Mouse (Mus musculus) T-helper 1 cell (primary cell): ENCODE measurements around the gene Msl1.

ENCODE experiments used
- in situ Hi-C: fragments of 300-600 bp; cut with MboI, MseI; formaldehyde crosslinking; loops from one replicate; pipeline ENCODE4 v1.15.1; 2025; ENCODE audit warnings: high pct_unique_total_duplicates

Msl1 gene

DNA sequence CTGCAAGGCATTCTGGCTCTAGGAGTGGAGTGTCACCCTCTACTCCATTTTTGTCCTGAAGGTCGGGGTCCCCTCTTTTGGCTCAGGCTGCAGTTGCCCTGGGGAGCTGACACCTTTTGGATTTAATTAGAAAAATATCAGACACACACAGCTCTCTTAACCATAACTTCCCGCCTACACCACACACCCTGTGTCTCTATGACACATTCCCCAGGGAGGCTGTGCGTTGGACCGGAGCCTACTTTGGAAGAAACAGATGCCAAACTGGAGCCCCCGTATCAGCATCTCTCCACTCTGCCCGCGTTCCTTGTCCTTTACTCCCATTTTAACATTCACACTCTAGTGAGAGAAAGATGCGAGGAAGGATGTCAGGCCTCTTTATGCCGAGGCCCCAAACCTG, 43.2 kb downstream of the Msl1 start:
- in situ Hi-C loops = loop anchor here (5.0 kb wide), 1 partner anchor 36 kb away; the partner anchor contains the start of gene Casc3

DNA sequence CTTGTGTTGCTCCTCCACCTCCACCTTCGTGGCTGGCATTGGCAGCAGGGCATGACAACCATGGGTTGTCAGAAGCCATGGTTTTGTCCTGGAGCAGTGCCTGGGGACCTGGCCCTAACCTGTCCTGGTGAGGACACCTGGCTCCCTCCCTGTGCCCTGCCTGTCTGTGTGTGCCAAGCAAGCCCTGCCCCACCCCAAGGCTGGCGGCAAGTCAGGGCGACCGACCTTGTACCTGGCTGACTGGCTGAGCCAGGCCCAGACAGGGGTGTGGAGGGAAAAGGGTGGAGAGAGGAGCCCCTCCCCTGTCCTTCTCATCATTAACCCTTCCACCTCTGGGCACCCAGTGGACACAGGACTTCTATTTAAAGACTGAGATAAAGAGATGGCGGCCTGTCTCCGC, 44.1 kb downstream of the Msl1 start:
- in situ Hi-C loops = loop anchor here (5.0 kb wide), 1 partner anchor 37 kb away; the partner anchor contains the start of gene Casc3

DNA sequence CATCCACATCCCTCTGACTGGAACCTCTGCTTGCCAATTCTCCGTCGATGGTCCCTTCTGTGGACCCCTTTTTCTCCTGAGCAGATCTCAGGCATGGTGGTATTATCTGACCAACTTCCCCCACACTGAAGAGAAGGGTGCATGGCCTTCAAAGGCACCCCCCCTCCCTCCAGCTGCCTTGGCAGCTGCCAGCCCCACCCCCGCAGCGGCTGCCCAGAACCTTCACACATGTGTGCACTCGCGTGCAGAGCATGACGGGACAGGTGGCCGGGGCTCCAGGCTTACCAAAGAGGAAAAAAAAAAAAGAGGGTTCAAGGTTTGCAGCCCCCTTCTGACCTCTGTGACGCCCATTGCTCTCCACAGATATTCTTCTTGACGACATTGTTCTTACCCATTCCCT, 44.6 kb downstream of the Msl1 start:
- in situ Hi-C loops = loop anchor here (5.0 to 10.0 kb wide), 2 partner anchors 38 to 1295 kb away; partner anchors contain the start of gene Casc3

DNA sequence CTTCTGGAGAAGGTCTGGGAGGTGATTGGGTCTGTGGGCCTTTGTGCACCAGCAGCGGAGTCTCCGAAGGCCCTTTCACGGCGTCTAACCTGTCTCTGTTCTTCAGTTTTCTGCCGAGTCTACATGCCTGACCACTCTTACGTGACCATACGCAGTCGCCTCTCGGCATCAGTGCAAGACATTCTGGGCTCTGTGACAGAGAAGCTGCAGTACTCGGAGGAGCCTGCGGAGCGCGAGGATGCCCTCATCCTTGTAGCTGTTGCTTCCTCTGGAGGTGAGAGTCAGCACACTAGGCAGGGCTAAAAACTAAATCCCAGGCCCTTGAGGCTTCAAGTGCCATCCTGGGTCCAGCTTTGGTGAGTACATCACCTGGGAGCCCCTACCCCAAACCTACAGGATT, 50.7 kb downstream of the Msl1 start:
- in situ Hi-C loops = loop anchor here (10.0 kb wide), 1 partner anchor 1301 kb away; no protein-coding TSS in a partner anchor

DNA sequence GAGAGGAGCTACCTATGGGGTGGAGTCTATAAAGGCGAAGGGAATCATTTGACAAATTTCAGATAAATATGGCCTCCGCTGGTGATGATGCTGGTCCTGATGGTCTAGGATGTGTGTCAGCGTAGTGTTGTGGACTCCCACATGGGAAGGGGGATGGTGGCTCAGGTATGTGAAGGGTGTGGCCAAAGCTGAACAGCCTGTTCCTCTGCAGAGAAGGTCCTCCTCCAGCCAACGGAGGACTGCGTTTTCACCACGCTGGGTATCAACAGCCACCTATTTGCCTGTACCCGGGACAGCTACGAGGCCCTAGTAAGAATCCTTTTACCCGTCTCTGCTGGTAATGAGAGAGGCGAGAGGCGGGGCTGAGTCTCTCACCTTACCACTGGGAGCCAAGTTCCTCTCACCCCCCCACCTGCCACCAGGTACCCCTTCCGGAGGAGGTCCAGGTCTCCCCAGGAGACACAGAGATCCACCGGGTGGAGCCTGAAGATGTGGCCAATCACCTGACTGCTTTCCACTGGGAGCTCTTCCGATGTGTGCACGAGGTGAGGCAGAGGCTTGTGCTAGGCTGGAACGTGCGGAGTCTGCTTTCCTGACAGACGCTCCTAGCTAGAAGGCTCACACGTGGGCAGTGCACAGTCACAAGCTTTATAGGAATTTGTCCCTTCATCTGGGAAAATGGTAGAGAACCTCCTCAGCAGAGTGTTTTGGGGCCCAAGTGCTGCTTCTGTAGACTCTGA, 51.7 kb downstream of the Msl1 start:
- in situ Hi-C loops = loop anchor here (10.0 kb wide), 1 partner anchor 1302 kb away; no protein-coding TSS in a partner anchor

DNA sequence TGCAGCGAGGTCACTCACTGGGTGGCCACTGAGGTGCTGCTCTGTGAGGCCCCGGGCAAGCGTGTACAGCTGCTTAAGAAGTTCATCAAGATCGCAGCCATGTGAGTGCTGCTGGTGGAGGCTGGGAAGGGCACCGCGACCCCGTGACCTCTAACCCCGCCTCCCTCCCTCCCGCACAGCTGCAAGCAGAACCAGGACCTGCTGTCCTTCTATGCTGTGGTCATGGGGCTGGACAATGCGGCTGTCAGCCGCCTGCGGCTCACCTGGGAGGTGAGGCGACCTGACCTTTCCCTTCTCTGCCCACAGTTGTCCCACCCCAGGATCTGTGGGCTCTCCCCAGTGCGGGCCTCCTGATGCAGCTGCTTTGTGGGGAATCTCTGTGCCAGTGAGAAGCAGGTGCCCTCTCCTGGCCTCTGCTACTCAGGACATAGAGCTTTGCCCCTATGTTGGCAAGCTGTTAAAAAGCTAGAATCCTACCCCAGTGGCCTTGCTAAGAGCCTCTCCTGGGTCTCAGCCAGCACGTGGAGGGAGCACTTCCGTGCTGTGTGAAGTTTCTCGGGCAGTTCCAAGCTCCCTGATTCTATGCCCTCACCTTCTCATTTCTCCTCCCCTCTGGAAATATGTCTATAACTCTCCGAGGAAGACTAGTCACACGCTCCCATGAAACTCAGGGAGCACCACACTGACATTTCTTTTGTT, 54.0 kb downstream of the Msl1 start:
- in situ Hi-C loops = loop anchor here (10.0 kb wide), 1 partner anchor 1305 kb away; no protein-coding TSS in a partner anchor

DNA sequence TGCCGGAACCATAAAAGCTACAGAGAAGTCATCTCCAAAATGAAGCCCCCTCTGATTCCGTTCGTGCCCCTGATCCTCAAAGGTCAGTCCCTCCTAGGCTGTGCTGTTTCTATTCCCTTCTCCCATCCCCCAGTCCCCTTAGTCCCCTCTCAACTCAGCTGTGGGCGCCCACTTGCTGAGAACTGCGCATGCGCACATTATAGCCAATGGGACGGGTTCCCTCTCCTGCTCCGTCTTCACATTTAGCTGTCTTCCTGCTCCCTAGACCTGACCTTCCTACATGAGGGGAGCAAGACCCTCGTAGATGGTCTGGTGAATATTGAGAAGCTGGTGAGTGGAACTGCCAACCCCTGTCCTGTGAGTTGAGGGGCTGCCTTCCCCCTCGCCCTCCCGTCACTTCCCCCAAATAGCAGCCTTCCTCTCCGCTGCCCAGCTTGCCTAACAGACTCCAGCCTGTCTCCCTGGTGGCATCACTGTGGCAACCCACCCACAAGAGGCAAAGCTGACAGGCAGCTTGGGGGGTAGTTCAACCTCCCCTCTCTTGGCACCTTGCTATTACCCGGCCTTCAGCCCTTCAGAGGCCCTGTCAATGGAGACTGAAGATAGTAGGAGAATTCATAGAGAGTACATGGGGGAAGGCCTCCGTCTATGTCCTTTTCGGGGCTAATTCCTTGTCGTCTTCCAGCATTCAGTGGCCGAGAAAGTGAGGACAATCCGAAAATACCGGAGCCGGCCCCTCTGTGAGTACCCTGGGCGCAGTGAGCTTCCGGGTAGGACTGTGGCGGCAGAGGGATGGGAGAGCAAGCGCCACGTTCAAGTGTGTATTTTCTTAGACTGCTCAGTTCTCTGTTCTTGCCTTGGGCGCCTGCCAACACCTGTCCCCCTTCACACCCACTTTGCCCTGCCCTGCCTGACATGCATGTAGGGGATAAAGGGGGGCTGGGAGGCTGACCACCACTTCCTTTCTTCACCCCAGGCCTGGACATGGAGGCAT, 55.1 kb downstream of the Msl1 start:
- in situ Hi-C loops = no loop called here

DNA sequence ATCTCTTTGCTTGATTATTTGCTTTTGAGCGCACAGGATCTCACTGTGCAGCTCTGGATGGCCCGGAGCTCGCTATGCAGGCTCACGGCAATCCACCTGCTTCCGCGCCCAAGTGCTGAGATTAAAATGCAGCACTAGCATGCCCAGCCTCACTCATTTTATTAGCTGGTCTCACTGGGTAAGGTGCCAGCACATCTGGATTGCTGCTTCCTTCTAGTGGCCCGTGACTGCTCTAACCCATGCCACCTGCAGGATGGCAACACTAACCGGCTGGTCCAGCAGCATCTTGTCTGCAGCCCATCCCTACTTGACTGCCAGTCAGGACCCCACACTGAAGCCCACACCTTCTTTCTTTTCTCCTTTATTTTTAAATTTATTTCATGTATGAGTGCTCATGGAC, 58.8 kb downstream of the Msl1 start:
- in situ Hi-C loops = no loop called here

DNA sequence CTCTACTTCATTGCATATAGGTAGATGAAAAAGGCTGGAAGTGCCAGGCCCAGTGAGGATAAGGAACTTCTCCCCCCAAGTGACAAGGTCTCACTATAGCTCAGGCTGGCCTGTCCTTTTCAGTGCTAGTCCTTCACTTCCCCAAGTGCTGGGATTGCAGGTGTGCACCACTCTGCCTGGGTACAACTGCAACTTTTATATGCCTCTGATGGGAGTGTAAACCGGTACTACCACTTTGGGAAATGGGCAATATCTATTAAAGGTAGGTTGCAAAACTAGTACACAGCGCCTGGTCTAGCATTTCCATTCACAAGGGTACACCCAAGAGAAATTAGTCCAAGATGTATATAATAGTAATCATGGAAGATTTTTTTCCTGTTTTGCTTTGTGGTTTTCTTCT, 59.3 kb downstream of the Msl1 start:
- in situ Hi-C loops = no loop called here
